7 mouse cellular contexts compared by ENCODE assay signal in the genomic region with DNA sequence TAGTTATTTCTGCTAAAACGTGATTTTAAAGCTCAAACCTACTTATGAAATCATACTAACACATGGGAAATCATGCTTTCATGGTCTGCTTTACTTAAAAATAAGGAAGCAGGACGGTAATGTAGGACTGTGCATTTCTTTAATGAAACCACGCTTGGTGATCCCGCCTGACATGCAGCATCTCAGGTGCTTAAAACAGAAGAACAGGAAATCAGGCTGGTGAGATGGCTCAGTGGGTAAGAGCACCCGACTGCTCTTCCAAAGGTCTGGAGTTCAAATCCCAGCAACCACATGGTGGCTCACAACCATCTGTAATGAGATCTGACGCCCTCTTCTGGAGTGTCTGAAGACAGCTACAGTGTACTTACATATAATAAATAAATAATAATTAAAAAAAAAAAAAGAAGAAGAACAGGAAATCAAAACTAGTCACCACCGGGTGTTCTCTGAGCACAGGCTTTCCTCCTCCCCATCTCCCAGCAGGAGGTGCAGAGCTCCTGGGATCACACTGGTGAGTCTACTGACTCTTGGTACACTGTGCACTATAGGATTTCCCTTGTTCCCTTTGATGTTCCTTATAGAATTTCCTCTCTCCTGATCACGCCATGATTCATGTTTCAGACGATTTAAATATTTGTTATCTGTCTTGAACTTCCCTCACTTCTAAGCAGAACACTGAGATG. TPM values are rescaled to one million over a fixed set of nuclear protein-coding genes. Genes with fewer than 3 reads are reported as not detected.
DNase-seq lines count a peak whose midpoint lies in the region; ATAC-seq and TF ChIP-seq lines count a peak whose summit lies in the region.
"Not testable (repeated sequence)": the region's sequence is repeated elsewhere in the genome, so short reads cannot be mapped to it uniquely, and the experiment has no call there.

No protein-coding gene starts in this region.

- H3K9ac ChIP-seq in embryonic facial prominence, embryonic 14.5 days (ENCODE audit: low read depth, low read length): peak overlapping the region; percentile 70
- H3K9ac ChIP-seq in limb, embryonic 13.5 days: peak overlapping the region; percentile 74
- H3K9ac ChIP-seq in neural tube, embryonic 13.5 days: peak overlapping the region; percentile 74

- not testable (repeated sequence) for H3K27me3 ChIP-seq in embryonic facial prominence, embryonic 14.5 days (replicated peaks; ENCODE audit: control insufficient read depth, insufficient read depth, low read length); heart, embryonic 10.5 days (ENCODE audit: insufficient read depth, poor library complexity, severe bottlenecking); limb, embryonic 13.5 days; neural tube, embryonic 13.5 days

- H3K4me3 ChIP-seq in bone marrow, adult 2 months (replicated peaks; ENCODE audit: control insufficient read depth, low read depth, low read length): peak overlapping the region; percentile 94
- peak overlapping the region; percentile 70 for H3K4me3 ChIP-seq in embryonic facial prominence, embryonic 14.5 days (ENCODE audit: low read depth, low read length)
- peak overlapping the region; percentile 76 for H3K4me3 ChIP-seq in heart, embryonic 10.5 days
- peak overlapping the region; percentile 74 for H3K4me3 ChIP-seq in limb, embryonic 13.5 days
- H3K4me3 ChIP-seq in macrophage (ENCODE audit: inconsistent target): peak overlapping the region; percentile 81
- H3K4me3 ChIP-seq in neural tube, embryonic 13.5 days: peak overlapping the region; percentile 69

- 23% methylated on average over 9 of the region's 9 CpGs for WGBS in bone marrow, adult 2 months
- 45% methylated on average over 8 of the region's 9 CpGs for WGBS in embryonic facial prominence, embryonic 14.5 days
- WGBS in heart, embryonic 10.5 days: 46% methylated on average over 9 of the region's 9 CpGs
- 47% methylated on average over 8 of the region's 9 CpGs for WGBS in limb, embryonic 13.5 days
- WGBS in macrophage (ENCODE audit: missing documents): 37% methylated on average over 6 of the region's 9 CpGs
- 51% methylated on average over 9 of the region's 9 CpGs for WGBS in neural tube, embryonic 13.5 days

- not testable (repeated sequence) for H3K4me1 ChIP-seq in bone marrow, adult 2 months (ENCODE audit: control insufficient read depth, insufficient read depth, low read length); embryonic facial prominence, embryonic 14.5 days (ENCODE audit: control insufficient read depth, insufficient read depth, low read length); heart, embryonic 10.5 days; limb, embryonic 13.5 days
- peaks cover 12% of the 10 kb centered on the region for H3K4me1 ChIP-seq in neural tube, embryonic 13.5 days (replicated peaks)

- not testable (repeated sequence) for H3K36me3 ChIP-seq in embryonic facial prominence, embryonic 14.5 days (ENCODE audit: control insufficient read depth, insufficient read depth, low read length); heart, embryonic 10.5 days; limb, embryonic 13.5 days; macrophage (ENCODE audit: inconsistent target); neural tube, embryonic 13.5 days

- peak overlapping the region; percentile 69 for H3K4me2 ChIP-seq in embryonic facial prominence, embryonic 14.5 days (ENCODE audit: low read depth, low read length)
- H3K4me2 ChIP-seq in limb, embryonic 13.5 days (replicated peaks): peak overlapping the region; percentile 76
- H3K4me2 ChIP-seq in neural tube, embryonic 13.5 days: peak overlapping the region; percentile 76

- peaks cover 12% of the 10 kb centered on the region; the same call in 1 of the 2 replicates for H3K9me3 ChIP-seq in embryonic facial prominence, embryonic 14.5 days (ENCODE audit: control insufficient read depth, low read length)
- not testable (repeated sequence) for H3K9me3 ChIP-seq in heart, embryonic 10.5 days; limb, embryonic 13.5 days
- peaks cover 12% of the 10 kb centered on the region for H3K9me3 ChIP-seq in neural tube, embryonic 13.5 days

- not testable (repeated sequence) for TF ChIP-seq CTCF in bone marrow, adult 2 months (IDR thresholded peaks at IDR 0.05; ENCODE audit: control insufficient read depth, insufficient read depth, low read length)

- TF ChIP-seq POLR2A in bone marrow, adult 2 months (IDR thresholded peaks at IDR 0.05; ENCODE audit: borderline replicate concordance, control insufficient read depth, low read depth, low read length): not testable (repeated sequence)

- not testable (repeated sequence) for H3K27ac ChIP-seq in bone marrow, adult 2 months (ENCODE audit: control insufficient read depth, insufficient read depth, low read depth, low read length, poor library complexity); embryonic facial prominence, embryonic 14.5 days (replicated peaks; ENCODE audit: low read depth, low read length); limb, embryonic 13.5 days; neural tube, embryonic 13.5 days (replicated peaks)
- peak overlapping the region; percentile 85; the same call in 1 of the 2 replicates for H3K27ac ChIP-seq in heart, embryonic 10.5 days
- H3K27ac ChIP-seq in macrophage: peak overlapping the region; percentile 65; the same call in 1 of the 2 replicates

- ATAC-seq in embryonic facial prominence, embryonic 14.5 days (ENCODE audit: low read depth): peak; percentile 56; the same call in 1 of the 2 replicates
- peak; percentile 29; the same call in 1 of the 2 replicates for ATAC-seq in limb, embryonic 13.5 days (ENCODE audit: low FRiP score, low read depth)
- peak; percentile 80 for ATAC-seq in neural tube, embryonic 13.5 days (ENCODE audit: low read depth)

- not testable (repeated sequence) for DNase-seq in embryonic facial prominence, embryonic 14.5 days (ENCODE audit: low spot score); heart, embryonic 10.5 days (ENCODE audit: low spot score)
- DNase-seq in induced T-regulatory cell, adult 2 months (ENCODE audit: low read depth): peak; percentile 17

- H3K79me2 ChIP-seq in macrophage (ENCODE audit: inconsistent target): peaks cover 24% of the 10 kb centered on the region; the same call in 1 of the 2 replicates

RNA-seq across cellular contexts. Expression of gene Zfp458, which starts 8.7 kb away (rescaled TPM):
- 0.70 and 0.97 TPM in 2 replicates for polyA plus RNA-seq in bone marrow, adult 2 months (2011; ENCODE audit: insufficient read depth, insufficient read length, low replicate concordance, missing spikeins)
- 1.8 and 2.0 TPM in 2 replicates for polyA plus RNA-seq in embryonic facial prominence, embryonic 14.5 days (2014; fragmentation: Nextera tagmentation; extraction: Ambion mirVana)
- 1.4 and 1.6 TPM in 2 replicates for polyA plus RNA-seq in heart, embryonic 10.5 days (2016; fragmentation: Nextera tagmentation; extraction: Ambion mirVana)
- polyA plus RNA-seq in limb, embryonic 13.5 days (2015; fragmentation: Nextera tagmentation; extraction: Ambion mirVana): 2.0 and 2.3 TPM in 2 replicates
- 10 to 100 TPM in 16 of 26 experiments, 1 to 10 TPM in 10; 3.9 to 30.7 (median 12.4) TPM for total RNA-seq in macrophage (2018; cell fraction: chromatin; rRNA removed)
- total RNA-seq in macrophage (2018; cell fraction: cytosol; rRNA removed): 1 to 10 TPM in 23 of 26 experiments, under 1 TPM in 3; 0.62 to 3.5 (median 2.1) TPM
- 10 to 100 TPM in 10 of 26 experiments, 1 to 10 TPM in 16; 3.7 to 30.1 (median 7.7) TPM for total RNA-seq in macrophage (2018; cell fraction: nucleus; rRNA removed)
- 1.3 to 2.5 TPM (median 1.3 TPM) in 3 replicates for polyA plus RNA-seq in macrophage (2018)
- polyA plus RNA-seq in neural tube, embryonic 13.5 days (2015; fragmentation: Nextera tagmentation; extraction: Ambion mirVana): 5.1 and 5.9 TPM in 2 replicates

RNA-seq across cellular contexts. Expression of gene Zfp457, which starts 36.8 kb away (rescaled TPM):
- 3.0 TPM in 1 of 2 replicates, not detected in the other for polyA plus RNA-seq in bone marrow, adult 2 months (2011; ENCODE audit: insufficient read depth, insufficient read length, low replicate concordance, missing spikeins)
- 0.68 and 0.83 TPM in 2 replicates for polyA plus RNA-seq in embryonic facial prominence, embryonic 14.5 days (2014; fragmentation: Nextera tagmentation; extraction: Ambion mirVana)
- polyA plus RNA-seq in heart, embryonic 10.5 days (2016; fragmentation: Nextera tagmentation; extraction: Ambion mirVana): 0.40 and 0.86 TPM in 2 replicates
- 0.51 and 0.66 TPM in 2 replicates for polyA plus RNA-seq in limb, embryonic 13.5 days (2015; fragmentation: Nextera tagmentation; extraction: Ambion mirVana)
- total RNA-seq in macrophage (2018; cell fraction: chromatin; rRNA removed): 1 to 10 TPM in 21 of 26 experiments, under 1 TPM in 3, not detected in 2; 0.67 to 9.1 (median 2.6) TPM
- total RNA-seq in macrophage (2018; cell fraction: cytosol; rRNA removed): under 1 TPM in 11 of 26 experiments, not detected in 15; 0.10 to 0.58 (median 0.22) TPM
- total RNA-seq in macrophage (2018; cell fraction: nucleus; rRNA removed): 1 to 10 TPM in 18 of 26 experiments, under 1 TPM in 7, not detected in 1; 0.51 to 6.6 (median 1.9) TPM
- not detected in 3 replicates for polyA plus RNA-seq in macrophage (2018)
- polyA plus RNA-seq in neural tube, embryonic 13.5 days (2015; fragmentation: Nextera tagmentation; extraction: Ambion mirVana): 0.88 and 1.2 TPM in 2 replicates

Comparison
In these comparisons a context has a peak if more than half of its experiments do, and no peak if none do; other contexts are left out.
1. ATAC-seq: peak in every context shown above with its lines; median percentile 80 in neural tube, embryonic 13.5 days; 56 in embryonic facial prominence, embryonic 14.5 days; 29 in limb, embryonic 13.5 days.